Mouse (Mus musculus) spleen, adult 2 months (tissue): Measurements from ENCODE around the gene Arfgap3. TPM values are rescaled to one million over a fixed set of nuclear protein-coding genes. Genes with fewer than 3 reads are reported as not detected.

ENCODE experiments used
- DNase-seq, 2 experiments: peaks; one replicate each; pipeline versions ENCODE4 v3.0.0 to v3.0.0-alpha.2; 2012 to 2021; ENCODE audit warnings: low spot score in 2 of 2, low read depth in 1 of 2
- H3K27ac ChIP-seq: fragments of 200-500 bp; 2 replicates; pipeline ENCODE4 v1.5.1; 2012; ENCODE audit warnings: low read length, inconsistent platforms; ENCODE audit not compliant: insufficient read depth
- H3K27me3 ChIP-seq: fragments of 200-500 bp; 2 replicates; pipeline ENCODE4 v1.6.1; 2012; ENCODE audit warnings: mild to moderate bottlenecking, moderate library complexity, low read length, inconsistent platforms; ENCODE audit not compliant: control insufficient read depth, insufficient read depth
- H3K36me3 ChIP-seq: fragments of 200-500 bp; 2 replicates; pipeline ENCODE4 v1.6.1; 2012; ENCODE audit warnings: mild to moderate bottlenecking, low read length, inconsistent platforms; ENCODE audit not compliant: control insufficient read depth, insufficient read depth
- H3K4me1 ChIP-seq: fragments of 200-500 bp; 2 replicates; pipeline ENCODE4 v1.6.1; 2011; ENCODE audit warnings: inconsistent platforms; ENCODE audit not compliant: control insufficient read depth, insufficient read depth, insufficient read length
- H3K4me3 ChIP-seq: fragments of 200-500 bp; 2 replicates; pipeline ENCODE4 v1.5.1; 2011; ENCODE audit warnings: mild to moderate bottlenecking, inconsistent platforms; ENCODE audit not compliant: insufficient read depth, insufficient read length; ENCODE audit errors: extremely low read depth
- CTCF ChIP-seq: fragments of 200-500 bp; IDR thresholded peaks from 2 replicates; pipeline ENCODE4 v1.5.1; 2011; ENCODE audit warnings: mild to moderate bottlenecking, inconsistent platforms; ENCODE audit not compliant: insufficient read depth, insufficient read length, insufficient replicate concordance; ENCODE audit errors: extremely low read depth
- POLR2A ChIP-seq: fragments of 200-500 bp; IDR thresholded peaks from 2 replicates; pipeline ENCODE4 v1.6.1; 2011; ENCODE audit warnings: low read depth, low read length, inconsistent platforms
- WGBS: fragments of 180-500 bp; shearing (Covaris S2); methylation state at CpG from one replicate; pipeline ENCODE4 v1.1.7; 2018; 5-methylcytosine and 5-hydroxymethylcytosine counted together
- polyA plus RNA-seq: library from polyadenylated mRNA; depleted of rRNA; stranded (reverse); fragments of >200 nt; gene quantifications from 2 replicates; pipeline ENCODE4 v1.2.3, GENCODE M21; 2012

Gene Arfgap3
- polyA plus RNA-seq, 1 experiment: 14.6 TPM

GRCm38 (mm10) chr15:83344956-83345355 is 5.1 kb downstream of the Arfgap3 start:
- Histone ChIP-seq H3K4me3 (no peak overlapping the region), H3K27ac (no peak overlapping the region)
- no peak for DNase-seq

GRCm38 (mm10) chr15:83344157-83344556 is 5.9 kb downstream of the Arfgap3 start:
- TF ChIP-seq POLR2A: no peak
- H3K4me1 ChIP-seq: no peaks in the 10 kb centered on the region
- 81% methylated on average over 7 of the region's 7 CpGs for WGBS
- H3K4me3 ChIP-seq: no peak overlapping the region
- no peaks in the 10 kb centered on the region for H3K36me3 ChIP-seq
- DNase-seq: no peak
- H3K27ac ChIP-seq: peak overlapping the region; percentile 1; the same call in 1 of the 2 replicates
- no peaks in the 10 kb centered on the region for H3K27me3 ChIP-seq

More at GRCm38 (mm10) chr15:83344956-83345355, 5.1 kb downstream of the Arfgap3 start:
- Histone ChIP-seq H3K36me3 (no peaks in the 10 kb centered on the region), H3K4me1 (no peaks in the 10 kb centered on the region), H3K27me3 (no peaks in the 10 kb centered on the region)
- TF ChIP-seq POLR2A: no peak
- TF ChIP-seq CTCF: no peak
- 84% methylated on average over 7 of the region's 7 CpGs for WGBS

DNA sequence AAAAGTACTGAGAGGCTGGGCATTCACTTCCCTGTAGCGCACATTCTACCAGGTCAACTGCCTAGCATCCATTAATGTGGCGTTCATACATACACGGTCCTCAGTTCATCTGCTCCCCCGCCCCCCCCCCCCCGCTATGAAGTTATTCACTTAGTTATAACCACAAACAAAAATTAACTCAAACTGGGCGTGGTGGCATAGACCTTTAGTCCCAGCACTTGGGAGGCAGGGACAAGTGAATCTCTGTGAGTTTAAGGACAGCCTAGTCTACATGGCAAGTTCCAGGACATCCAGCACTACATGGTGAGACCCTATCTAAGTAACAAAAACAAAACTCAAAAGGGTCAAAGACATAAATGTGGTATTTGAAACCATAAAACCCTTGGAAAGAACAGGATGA is 11.1 kb downstream of the Arfgap3 start:
- TF ChIP-seq CTCF (no peak), POLR2A (no peak)
- Histone ChIP-seq H3K36me3 (no peaks in the 10 kb centered on the region; the same call in 1 of the 2 replicates), H3K4me3 (no peak overlapping the region), H3K27ac (no peak overlapping the region), H3K4me1 (no peaks in the 10 kb centered on the region), H3K27me3 (no peaks in the 10 kb centered on the region)
- no peak for DNase-seq
- WGBS: 90% methylated on average over 6 of the region's 6 CpGs

DNA sequence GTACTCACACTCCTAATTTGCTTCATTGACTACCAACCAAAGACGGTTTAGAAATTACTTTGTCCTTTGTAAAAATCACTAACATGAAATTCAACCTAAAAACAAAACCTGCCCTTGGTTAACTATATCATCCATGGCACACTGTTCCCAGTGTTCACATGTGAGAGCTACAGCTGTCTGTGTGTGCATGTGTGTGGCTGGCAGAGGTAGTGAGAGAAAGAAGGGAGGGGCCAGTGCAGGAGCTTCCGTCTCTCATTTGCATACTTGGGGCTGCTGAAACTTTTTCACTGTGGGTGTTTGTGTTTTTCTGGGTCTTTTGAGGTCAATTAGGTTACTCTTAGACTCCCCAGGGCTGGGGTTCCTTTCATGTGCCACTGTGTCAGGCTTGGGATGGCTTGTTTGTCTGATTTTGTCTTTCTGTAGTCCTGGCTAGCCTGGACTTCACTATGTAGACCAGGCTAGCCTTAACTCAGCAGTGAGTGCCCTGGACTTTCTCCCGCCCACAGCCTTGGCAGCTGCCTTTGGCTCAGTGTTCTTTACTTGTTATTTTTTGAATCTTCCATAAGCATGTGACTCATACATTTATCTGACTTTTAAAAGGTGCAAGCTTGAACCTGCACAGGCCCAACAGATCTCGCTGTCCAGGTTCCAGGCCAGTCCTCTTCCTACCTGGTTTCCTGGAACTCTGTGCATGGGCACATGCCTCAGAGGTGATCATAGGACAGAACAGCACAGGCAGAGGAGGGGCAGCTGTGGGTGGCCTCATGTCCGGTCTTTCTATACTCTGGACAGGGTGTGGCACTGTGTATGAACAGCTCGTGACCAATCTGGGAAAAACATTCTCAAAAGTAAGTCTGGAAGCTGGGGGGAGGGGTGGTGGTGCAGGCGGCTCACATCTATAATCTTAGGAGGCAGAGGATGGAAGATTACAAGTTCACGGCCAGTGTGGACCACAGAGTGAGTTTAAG is 11.9 kb downstream of the Arfgap3 start:
- Histone ChIP-seq H3K27me3 (no peaks in the 10 kb centered on the region), H3K36me3 (no peaks in the 10 kb centered on the region; the same call in 1 of the 2 replicates), H3K4me1 (no peaks in the 10 kb centered on the region), H3K4me3 (no peak overlapping the region), H3K27ac (no peak overlapping the region)
- TF ChIP-seq POLR2A (no peak), CTCF (no peak)
- DNase-seq: no peak
- WGBS: 87% methylated on average over 8 of the region's 8 CpGs

- DNase-seq: no peak
- Histone ChIP-seq H3K36me3 (no peaks in the 10 kb centered on the region; the same call in 1 of the 2 replicates), H3K4me3 (no peak overlapping the region), H3K27ac (no peak overlapping the region), H3K4me1 (no peaks in the 10 kb centered on the region), H3K27me3 (no peaks in the 10 kb centered on the region)
- WGBS: 89% methylated on average over 3 of the region's 3 CpGs
- TF ChIP-seq POLR2A (no peak), CTCF (no peak)
These were observed 17.7 kb downstream of the Arfgap3 start for GRCm38 (mm10) chr15:83332373-83332772.

GRCm38 (mm10) chr15:83328952-83329351 is 21.1 kb downstream of the Arfgap3 start:
- Histone ChIP-seq H3K4me3 (no peak overlapping the region), H3K27me3 (no peaks in the 10 kb centered on the region), H3K36me3 (no peaks in the 10 kb centered on the region), H3K4me1 (no peaks in the 10 kb centered on the region), H3K27ac (no peak overlapping the region)
- no peak for DNase-seq
- 89% methylated on average over 5 of the region's 5 CpGs for WGBS
- no peak for TF ChIP-seq CTCF
- no peak for TF ChIP-seq POLR2A

GRCm38 (mm10) chr15:83323071-83323470 is 27.0 kb downstream of the Arfgap3 start:
- no peak for DNase-seq
- no peak for TF ChIP-seq CTCF
- TF ChIP-seq POLR2A: no peak
- 98% methylated on average over 2 of the region's 2 CpGs for whole genome bisulfite sequencing
- Histone ChIP-seq H3K4me1 (no peaks in the 10 kb centered on the region), H3K4me3 (no peak overlapping the region), H3K27ac (no peak overlapping the region), H3K27me3 (no peaks in the 10 kb centered on the region), H3K36me3 (peaks cover 3% of the 10 kb centered on the region; the same call in 1 of the 2 replicates)
